Mouse (Mus musculus) kidney, embryonic 16.5 days (tissue): ENCODE data around the gene 1700069L16Rik. TPM values are rescaled to one million over a fixed set of nuclear protein-coding genes. Genes with fewer than 3 reads are reported as not detected.
A peak's percentile ranks its signal among the peaks of the same experiment; 100 is the strongest.

ENCODE experiments used
- ATAC-seq: fragments of 200-750 bp; cut with Nextera tagmentation; 2 replicates; pipeline ENCODE4 v1.8.0; 2017; ENCODE audit warnings: moderate TSS enrichment; ENCODE audit not compliant: low FRiP score, low TSS enrichment
- H3K27ac ChIP-seq: fragments of 300-500 bp; sonication (generic); 2 replicates; pipeline ENCODE4 v1.5.1; 2014; ENCODE audit warnings: low read length
- H3K27me3 ChIP-seq: fragments of 300-500 bp; sonication (generic); 2 replicates; pipeline ENCODE4 v1.6.1; 2014; ENCODE audit warnings: low read length, control low read depth, mixed read lengths; ENCODE audit not compliant: insufficient read depth
- H3K36me3 ChIP-seq: fragments of 300-500 bp; sonication (generic); 2 replicates; pipeline ENCODE4 v1.6.1; 2014; ENCODE audit warnings: low read length, control low read depth, mixed read lengths; ENCODE audit not compliant: insufficient read depth
- H3K4me1 ChIP-seq: fragments of 300-500 bp; sonication (generic); 2 replicates; pipeline ENCODE4 v1.6.1; 2014; ENCODE audit warnings: low read length, control low read depth, mixed read lengths; ENCODE audit not compliant: insufficient read depth
- H3K4me2 ChIP-seq: fragments of 300-500 bp; sonication (generic); replicated peaks from 2 replicates; pipeline ENCODE4 v1.6.1; 2014; ENCODE audit warnings: low read depth, low read length
- H3K4me3 ChIP-seq: fragments of 300-500 bp; sonication (generic); 2 replicates; pipeline ENCODE4 v1.5.1; 2014; ENCODE audit warnings: mild to moderate bottlenecking, low read length
- H3K9ac ChIP-seq: fragments of 300-500 bp; sonication (generic); replicated peaks from 2 replicates; pipeline ENCODE4 v1.6.1; 2014; ENCODE audit warnings: low read length
- H3K9me3 ChIP-seq: fragments of 300-500 bp; sonication (generic); 2 replicates; pipeline ENCODE4 v1.6.1; 2016; ENCODE audit warnings: low read length, control low read depth
- WGBS: fragments of 180-500 bp; shearing (Covaris S2); extraction: QIAGEN DNeasy Blood & Tissue Kit; methylation state at CpG from one replicate; pipeline ENCODE4 v1.1.7; 2014; 5-methylcytosine and 5-hydroxymethylcytosine counted together
- polyA plus RNA-seq: library from polyadenylated mRNA; unstranded; fragments of >200 nt; fragmentation: Nextera tagmentation; extraction: Ambion mirVana; gene quantifications from 2 replicates; pipeline ENCODE4 v1.2.1, GENCODE M21; 2015

Gene 1700069L16Rik
- polyA plus RNA-seq, 1 experiment from 2014 or later = not detected

DNA sequence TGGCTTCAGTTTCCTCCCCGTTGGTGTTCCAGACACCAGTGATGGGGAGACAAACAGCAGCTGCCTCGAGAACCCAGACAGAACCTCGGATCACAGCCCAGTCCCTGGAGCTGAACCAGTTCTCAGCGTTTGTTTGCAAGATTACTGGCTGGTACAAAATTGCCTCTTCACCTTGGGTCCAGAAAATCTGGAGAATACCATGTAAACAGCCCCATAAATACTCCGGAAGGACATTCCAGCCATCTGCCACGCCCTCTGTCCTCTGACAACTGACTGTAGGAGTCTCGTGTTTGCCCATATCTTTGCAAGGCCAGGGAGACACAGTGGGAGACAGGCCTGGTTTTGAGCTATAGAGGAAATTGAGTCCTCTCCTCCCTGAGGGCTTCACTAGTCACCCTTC, 49.7 kb downstream of the 1700069L16Rik start:
- Histone ChIP-seq H3K4me2 (no peak overlapping the region), H3K4me3 (no peak overlapping the region), H3K27me3 (no peaks in the 10 kb centered on the region), H3K4me1 (no peaks in the 10 kb centered on the region), H3K9ac (no peak overlapping the region), H3K9me3 (no peaks in the 10 kb centered on the region), H3K27ac (no peak overlapping the region), H3K36me3 (no peaks in the 10 kb centered on the region)
- WGBS = 57% methylated on average over 7 of the region's 7 CpGs
- ATAC-seq = no peak

GRCm38 (mm10) chr5:113672456-113672855, 52.1 kb downstream of the 1700069L16Rik start:
- ATAC-seq = no peak
- WGBS = 70% methylated on average over 7 of the region's 7 CpGs

GRCm38 (mm10) chr5:113670597-113670996, 54.0 kb downstream of the 1700069L16Rik start:
- Histone ChIP-seq H3K9ac (no peak overlapping the region), H3K4me1 (no peaks in the 10 kb centered on the region), H3K4me3 (no peak overlapping the region), H3K4me2 (no peak overlapping the region), H3K27ac (no peak overlapping the region), H3K27me3 (no peaks in the 10 kb centered on the region), H3K9me3 (peaks cover 3% of the 10 kb centered on the region; the same call in 1 of the 2 replicates), H3K36me3 (no peaks in the 10 kb centered on the region)
- ATAC-seq = no peak
- 82% methylated on average over 6 of the region's 6 CpGs for WGBS

More at GRCm38 (mm10) chr5:113672456-113672855, 52.1 kb downstream of the 1700069L16Rik start:
- H3K4me2 ChIP-seq = no peak overlapping the region
- H3K4me3 ChIP-seq = no peak overlapping the region
- H3K36me3 ChIP-seq = no peaks in the 10 kb centered on the region
- no peak overlapping the region for H3K27ac ChIP-seq
- no peak overlapping the region for H3K9ac ChIP-seq
- H3K4me1 ChIP-seq = no peaks in the 10 kb centered on the region
- H3K27me3 ChIP-seq = no peaks in the 10 kb centered on the region
- peaks cover 3% of the 10 kb centered on the region; the same call in 1 of the 2 replicates for H3K9me3 ChIP-seq

DNA sequence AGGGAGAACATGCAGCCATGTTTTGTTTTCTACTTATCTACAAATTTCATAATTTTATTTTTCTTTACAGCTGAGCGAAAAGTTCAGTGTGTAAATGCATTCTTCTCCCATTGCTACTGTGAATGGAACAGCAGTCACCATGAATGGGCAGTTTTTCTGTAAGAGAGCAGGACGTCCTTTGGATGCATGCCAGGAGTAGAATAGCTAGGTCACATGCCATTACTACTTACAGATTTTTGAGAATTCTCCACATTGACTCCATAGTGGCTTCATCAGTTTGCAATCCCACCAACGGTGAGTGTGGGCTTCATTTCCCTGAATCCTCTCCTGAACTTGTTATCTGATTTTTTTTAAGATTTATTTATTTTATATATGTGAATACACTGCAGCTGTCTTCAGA, 54.5 kb downstream of the 1700069L16Rik start:
- H3K27ac ChIP-seq = no peak overlapping the region
- ATAC-seq = no peak

GRCm38 (mm10) chr5:113664629-113665195, 59.9 kb downstream of the 1700069L16Rik start:
- H3K9ac ChIP-seq = no peak overlapping the region
- 78% methylated on average over 12 of the region's 12 CpGs for WGBS
- H3K36me3 ChIP-seq = no peaks in the 10 kb centered on the region
- no peak overlapping the region for H3K4me2 ChIP-seq
- H3K9me3 ChIP-seq = peaks cover 3% of the 10 kb centered on the region; the same call in 1 of the 2 replicates
- H3K27ac ChIP-seq = no peak overlapping the region
- no peaks in the 10 kb centered on the region for H3K27me3 ChIP-seq
- no peak overlapping the region for H3K4me3 ChIP-seq
- no peaks in the 10 kb centered on the region for H3K4me1 ChIP-seq
- no peak for ATAC-seq

More for the DNA sequence above, 54.5 kb downstream of the 1700069L16Rik start:
- H3K4me3 ChIP-seq = no peak overlapping the region
- peaks cover 3% of the 10 kb centered on the region; the same call in 1 of the 2 replicates for H3K9me3 ChIP-seq
- H3K27me3 ChIP-seq = no peaks in the 10 kb centered on the region
- 70% methylated on average over 3 of the region's 3 CpGs for WGBS
- no peak overlapping the region for H3K9ac ChIP-seq
- no peaks in the 10 kb centered on the region for H3K4me1 ChIP-seq
- H3K36me3 ChIP-seq = no peaks in the 10 kb centered on the region
- no peak overlapping the region for H3K4me2 ChIP-seq

DNA sequence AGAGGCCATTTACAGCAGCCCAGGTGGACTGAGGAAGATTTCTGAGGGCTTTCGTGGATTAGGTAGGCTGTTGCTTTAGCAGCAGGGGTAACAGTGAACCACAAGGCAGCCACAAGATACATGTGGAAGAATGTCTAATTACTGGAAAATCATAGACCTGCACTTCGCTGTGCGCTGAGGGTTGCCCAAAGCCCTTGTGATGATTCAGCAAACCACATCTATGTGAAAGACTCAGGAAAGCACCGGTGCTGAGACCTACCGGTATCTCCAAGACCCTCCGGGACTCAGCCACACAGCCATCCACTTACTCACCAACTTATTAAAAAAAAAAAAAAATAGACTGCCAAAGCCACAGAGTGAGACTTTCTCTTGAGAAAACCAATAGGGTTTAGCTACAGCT, 60.4 kb downstream of the 1700069L16Rik start:
- Histone ChIP-seq H3K4me1 (no peaks in the 10 kb centered on the region), H3K27ac (no peak overlapping the region), H3K4me2 (no peak overlapping the region), H3K27me3 (no peaks in the 10 kb centered on the region), H3K36me3 (no peaks in the 10 kb centered on the region), H3K4me3 (no peak overlapping the region), H3K9ac (no peak overlapping the region), H3K9me3 (peaks cover 3% of the 10 kb centered on the region; the same call in 1 of the 2 replicates)
- 91% methylated on average over 6 of the region's 6 CpGs for WGBS
- no peak for ATAC-seq

- Histone ChIP-seq H3K4me2 (no peak overlapping the region), H3K4me3 (no peak overlapping the region), H3K4me1 (no peaks in the 10 kb centered on the region), H3K27me3 (no peaks in the 10 kb centered on the region), H3K9me3 (no peaks in the 10 kb centered on the region), H3K9ac (no peak overlapping the region), H3K36me3 (no peaks in the 10 kb centered on the region), H3K27ac (no peak overlapping the region)
- ATAC-seq = no peak
- 65% methylated on average over 10 of the region's 10 CpGs for WGBS
Measured at GRCm38 (mm10) chr5:113660872-113661271, 63.7 kb downstream of the 1700069L16Rik start.

GRCm38 (mm10) chr5:113654821-113655220, 69.8 kb downstream of the 1700069L16Rik start:
- 67% methylated on average over 12 of the region's 12 CpGs for WGBS
- H3K27ac ChIP-seq = no peak overlapping the region
- H3K27me3 ChIP-seq = peaks cover 8% of the 10 kb centered on the region

DNA sequence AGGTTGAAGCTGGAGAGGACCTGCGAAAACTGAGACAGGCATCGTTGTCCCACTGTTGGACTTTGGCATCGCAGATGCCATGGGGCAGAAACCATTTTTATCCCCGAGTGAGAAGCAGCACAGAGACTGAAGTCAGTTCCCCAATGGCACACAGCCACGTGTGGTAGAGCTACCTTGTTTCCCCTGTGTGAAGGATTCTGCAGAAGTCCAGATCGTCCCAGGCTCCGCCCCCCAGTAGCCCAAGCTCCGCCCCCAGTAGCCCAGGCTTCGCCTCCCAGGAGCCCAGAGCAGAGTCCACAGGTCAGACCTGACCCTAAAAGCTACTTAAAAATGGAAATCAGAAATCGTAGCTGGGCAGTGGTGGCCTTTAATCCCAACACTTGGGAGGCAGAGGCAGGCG, 70.4 kb downstream of the 1700069L16Rik start:
- no peak overlapping the region for H3K4me2 ChIP-seq
- H3K27me3 ChIP-seq = peaks cover 8% of the 10 kb centered on the region
- no peak overlapping the region for H3K9ac ChIP-seq
- no peaks in the 10 kb centered on the region for H3K9me3 ChIP-seq
- 79% methylated on average over 11 of the region's 11 CpGs for WGBS
- no peak overlapping the region for H3K27ac ChIP-seq
- H3K4me3 ChIP-seq = no peak overlapping the region
- no peaks in the 10 kb centered on the region for H3K36me3 ChIP-seq
- peaks cover 12% of the 10 kb centered on the region for H3K4me1 ChIP-seq
- no peak for ATAC-seq

More at GRCm38 (mm10) chr5:113654821-113655220, 69.8 kb downstream of the 1700069L16Rik start:
- H3K4me1 ChIP-seq = peaks cover 9% of the 10 kb centered on the region
- H3K4me3 ChIP-seq = no peak overlapping the region
- H3K36me3 ChIP-seq = no peaks in the 10 kb centered on the region
- no peak overlapping the region for H3K9ac ChIP-seq
- no peak overlapping the region for H3K4me2 ChIP-seq
- no peak for ATAC-seq
- no peaks in the 10 kb centered on the region for H3K9me3 ChIP-seq

GRCm38 (mm10) chr5:113652215-113652614, 72.4 kb downstream of the 1700069L16Rik start:
- 22% methylated on average over 5 of the region's 5 CpGs for WGBS
- Histone ChIP-seq H3K4me2 (0 out of 2 replicates have a peak overlapping the region, but pooled peaks have one; percentile 2), H3K27me3 (peaks cover 8% of the 10 kb centered on the region), H3K9me3 (no peaks in the 10 kb centered on the region), H3K4me3 (no peak overlapping the region), H3K27ac (no peak overlapping the region), H3K4me1 (peaks cover 12% of the 10 kb centered on the region), H3K36me3 (no peaks in the 10 kb centered on the region), H3K9ac (no peak overlapping the region)
- ATAC-seq = no peak
